Mouse (Mus musculus) left cerebral cortex, adult 18-20 months (tissue): Measurements from ENCODE around the gene Macf1. TPM values are rescaled to one million over a fixed set of nuclear protein-coding genes. Genes with fewer than 3 reads are reported as not detected.
"Not testable (repeated sequence)": the region's sequence is repeated elsewhere in the genome, so short reads cannot be mapped to it uniquely, and the experiment has no call there.

Source experiments
- DNase-seq, 2 experiments: peaks; one replicate each; pipeline ENCODE4 v3.0.0; 2021 to 2022; ENCODE audit warnings: low spot score in 2 of 2, mixed read lengths in 1 of 2
- total RNA-seq, 2 experiments: library from RNA; stranded (reverse); gene quantifications; 2 replicates each; pipeline ENCODE4 v1.2.3; 2021

The Macf1 gene
- total RNA-seq, 2 experiments from 2014 or later: 213 to 220 TPM

DNA sequence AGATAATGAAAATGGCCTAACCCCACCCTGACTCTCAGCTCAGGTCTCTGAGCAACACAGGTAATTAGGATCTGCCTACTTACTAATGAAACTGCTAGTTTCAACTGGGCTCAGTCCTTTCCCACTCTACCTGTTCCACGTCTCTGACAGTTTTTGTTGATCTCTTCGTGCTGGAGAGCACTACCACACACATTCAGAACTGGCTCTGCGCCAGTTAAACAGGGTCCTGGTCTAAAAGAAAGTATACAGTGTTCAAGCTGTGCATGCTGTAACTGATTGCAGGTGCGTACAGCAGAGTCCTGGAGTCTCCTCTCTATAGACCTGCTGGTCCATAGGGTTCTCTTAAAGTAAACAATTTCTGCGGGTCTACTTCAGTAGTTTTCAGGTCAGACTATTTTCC, 41.3 kb downstream of the Macf1 start:
- DNase-seq: no peak

DNA sequence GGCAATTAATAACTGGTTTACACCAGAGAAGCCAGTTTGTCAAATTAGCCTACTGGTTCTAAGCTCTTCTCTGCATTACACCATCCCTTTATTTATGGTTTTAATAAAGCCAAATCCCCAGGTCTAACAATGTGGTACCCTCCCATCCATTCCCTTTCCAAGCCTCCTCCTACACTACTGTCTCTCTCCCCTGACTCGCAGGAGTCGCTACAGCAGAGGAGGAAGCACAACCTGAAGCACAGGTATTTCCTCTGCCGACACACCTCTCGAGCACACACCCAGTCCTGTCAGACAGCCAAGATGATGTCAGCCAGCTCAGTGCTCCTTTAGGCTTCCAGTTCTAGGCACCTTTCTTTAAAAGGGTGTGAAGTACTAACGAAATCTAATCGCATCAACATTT, 47.0 kb downstream of the Macf1 start:
- no peak for DNase-seq

DNA sequence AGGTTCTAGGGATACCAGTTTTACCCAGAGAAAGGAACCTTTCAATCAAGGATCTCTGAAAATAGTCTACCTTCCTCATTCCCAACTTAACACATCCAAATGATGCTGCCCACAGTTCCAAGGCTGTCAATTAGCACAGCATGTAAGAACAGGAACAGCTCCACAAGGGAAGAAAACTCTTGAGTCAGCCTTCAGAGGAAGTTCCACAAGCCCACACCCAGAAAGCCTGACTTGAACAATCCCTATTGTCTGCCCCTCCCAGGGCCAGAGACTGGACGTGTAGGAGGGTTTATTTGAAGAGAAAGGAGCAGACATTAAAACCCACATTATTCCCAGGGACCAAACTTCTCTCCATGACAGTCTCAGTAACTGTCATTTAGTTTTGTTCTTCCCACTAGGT, 48.7 kb downstream of the Macf1 start:
- no peak for DNase-seq

DNA sequence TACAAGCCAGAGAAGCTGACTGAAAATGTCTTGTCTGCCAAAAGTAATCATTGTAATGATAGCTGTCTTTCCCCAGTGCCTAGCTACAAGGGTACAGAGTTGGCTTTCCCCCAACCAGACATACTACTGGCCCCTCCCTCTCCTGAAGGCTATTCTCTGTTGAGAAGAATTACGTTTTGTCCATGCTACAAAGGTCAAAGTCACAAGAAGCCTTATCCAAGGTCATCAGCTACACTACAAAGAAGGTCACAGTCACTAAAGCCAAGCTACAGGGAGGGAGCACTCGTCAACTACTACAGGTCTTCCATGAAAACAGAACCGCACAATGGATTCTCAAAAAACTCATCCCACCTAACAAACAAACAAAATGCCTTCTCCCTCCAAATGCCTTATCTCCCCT, 49.7 kb downstream of the Macf1 start:
- DNase-seq: no peak

DNA sequence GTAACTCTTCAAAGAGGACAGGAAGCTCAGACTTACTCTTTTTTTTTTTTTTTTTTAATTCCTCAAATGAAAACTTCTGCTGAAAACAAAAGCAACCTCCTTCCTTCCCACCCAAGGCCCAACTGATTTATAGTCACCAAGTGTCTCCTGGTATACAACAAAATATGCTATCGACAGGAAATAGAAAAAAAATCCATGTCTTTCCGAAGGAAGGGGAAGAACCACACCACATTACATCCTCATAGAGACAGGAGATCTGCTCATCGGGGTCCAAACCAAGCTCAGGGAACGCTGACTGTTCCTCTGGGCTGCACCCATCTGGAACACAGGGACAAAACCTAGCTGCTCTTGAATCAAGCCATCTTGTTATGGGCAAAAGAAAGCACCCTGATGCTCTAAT, 50.3 kb downstream of the Macf1 start:
- no peak for DNase-seq

DNA sequence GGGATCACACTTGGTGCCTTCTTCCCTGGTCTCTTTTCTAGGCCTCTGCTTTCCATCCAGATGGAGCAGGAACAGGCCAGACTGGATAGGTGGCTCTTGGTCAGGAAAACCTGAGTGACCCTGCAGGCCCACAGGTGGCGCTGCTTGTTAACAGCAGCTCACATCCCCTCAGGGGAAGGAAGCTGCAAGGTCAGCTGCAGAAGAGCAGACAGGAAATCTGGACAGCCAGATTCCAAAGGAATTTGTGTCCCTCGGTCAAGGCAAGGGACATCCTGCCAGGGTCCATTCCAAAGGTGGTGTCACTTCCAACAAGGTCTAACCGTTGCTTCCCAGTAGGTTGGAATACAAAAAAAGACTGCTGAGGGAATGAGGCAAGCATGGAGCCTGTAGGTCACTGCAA, 50.8 kb downstream of the Macf1 start:
- DNase-seq: no peak

DNA sequence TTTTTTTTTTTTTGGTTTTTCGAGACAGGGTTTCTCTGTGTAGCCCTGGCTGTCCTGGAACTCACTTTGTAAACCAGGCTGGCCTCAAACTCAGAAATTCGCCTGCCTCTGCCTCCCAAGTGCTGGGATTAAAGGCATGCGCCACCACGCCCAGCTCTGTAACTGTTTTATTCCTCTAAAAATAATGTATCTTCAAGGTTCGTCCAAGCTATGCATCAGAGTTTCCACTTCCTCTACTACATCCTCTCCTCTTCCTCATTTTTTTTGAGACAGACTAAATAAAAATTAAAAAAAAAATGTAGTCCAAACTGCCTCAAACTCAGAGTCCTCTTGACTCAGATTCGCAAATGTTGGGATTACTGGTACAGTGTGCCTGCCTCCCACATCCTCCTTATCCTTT, 52.0 kb downstream of the Macf1 start:
- not testable (repeated sequence) for DNase-seq

DNA sequence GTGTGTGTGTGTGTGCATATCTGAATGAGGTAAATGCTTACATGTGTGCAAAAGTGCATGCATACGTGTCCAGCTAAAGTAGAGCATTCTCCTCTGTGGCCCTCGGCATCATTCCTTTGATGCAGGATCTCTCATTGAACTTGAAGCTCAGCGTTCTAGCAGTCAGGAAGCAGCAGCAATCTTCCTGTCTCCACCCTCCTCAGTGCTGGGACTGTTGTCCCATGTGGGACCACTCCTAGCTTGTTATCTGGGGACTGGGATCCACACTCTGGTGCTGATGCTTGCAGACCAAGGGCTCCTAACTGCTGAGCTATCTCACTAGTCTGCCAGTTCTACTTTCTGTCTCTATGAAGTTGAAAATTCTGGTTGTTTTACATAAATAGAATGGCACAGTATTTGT, 52.5 kb downstream of the Macf1 start:
- no peak for DNase-seq

DNA sequence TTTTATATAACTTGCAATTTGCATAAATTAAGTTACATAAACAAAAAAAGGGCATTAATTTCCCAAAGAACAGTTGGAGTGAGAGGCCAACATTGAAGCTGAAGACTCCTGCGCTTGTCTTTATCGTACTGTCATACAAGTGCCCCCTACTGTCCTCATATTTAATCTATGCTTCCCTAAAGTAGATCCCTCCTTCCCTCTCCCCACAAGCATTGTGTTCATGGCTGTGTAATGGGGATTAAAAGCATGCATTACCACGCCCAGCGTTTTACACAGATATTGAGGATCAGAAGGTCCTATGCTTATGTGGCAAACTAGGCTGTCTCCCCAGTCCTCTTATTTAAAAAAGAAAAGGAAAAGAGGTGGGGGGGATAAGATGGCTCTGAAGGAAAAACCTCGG, 56.5 kb downstream of the Macf1 start:
- no peak for DNase-seq

DNA sequence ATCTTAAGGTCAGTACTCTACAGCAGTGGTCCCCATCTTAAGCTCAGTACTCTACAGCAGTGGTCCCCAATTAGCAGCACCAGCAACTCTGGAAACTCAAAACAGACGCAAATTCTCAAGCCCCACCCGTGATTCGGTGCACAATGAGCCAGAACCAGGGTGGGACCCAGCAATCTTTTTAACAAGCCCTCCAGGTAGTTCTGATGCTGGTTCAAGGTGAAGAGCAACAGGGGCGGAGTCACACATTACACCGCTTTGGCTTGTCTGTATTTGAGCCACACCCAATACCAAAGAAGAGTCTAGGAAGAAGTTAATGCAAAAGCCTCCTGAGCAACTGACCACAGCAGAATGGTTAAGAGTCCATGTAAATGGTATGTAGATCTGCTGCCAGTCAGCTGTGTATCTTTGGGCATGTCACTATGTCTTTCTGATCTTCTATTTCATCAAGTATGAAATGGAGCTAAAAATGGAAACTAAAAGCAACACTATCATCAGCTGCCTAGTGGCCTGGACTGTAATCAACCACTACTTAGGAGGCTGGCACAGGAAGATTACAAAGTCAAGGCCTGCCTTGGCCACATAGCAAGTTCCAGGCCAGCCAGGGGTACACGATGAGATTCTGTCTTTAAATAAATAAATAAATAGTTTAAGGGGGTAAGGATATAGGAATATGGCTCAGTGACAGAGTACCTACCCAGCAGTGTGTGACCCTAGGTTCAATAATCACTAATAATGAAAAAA, 58.7 kb downstream of the Macf1 start:
- no peak for DNase-seq

DNA sequence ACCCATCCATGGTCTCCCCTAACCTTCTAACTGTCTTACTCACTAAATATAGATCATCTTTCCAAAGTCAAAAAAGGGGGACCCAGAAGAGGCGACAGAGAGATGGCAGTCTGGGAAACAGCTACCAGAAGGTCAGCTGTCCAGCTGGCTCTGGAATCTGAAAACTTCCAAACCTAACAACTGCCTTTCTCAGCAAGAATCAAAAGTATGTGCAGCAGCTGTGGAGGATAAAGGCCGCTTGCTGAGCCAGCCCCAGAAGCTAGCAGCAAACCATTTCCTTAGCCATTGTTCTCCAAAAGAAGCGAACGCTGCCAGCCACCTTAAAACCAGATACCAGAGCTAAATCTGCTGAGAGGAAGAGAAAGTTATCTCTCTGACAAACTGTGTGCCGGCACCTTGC, 59.7 kb downstream of the Macf1 start:
- no peak for DNase-seq

DNA sequence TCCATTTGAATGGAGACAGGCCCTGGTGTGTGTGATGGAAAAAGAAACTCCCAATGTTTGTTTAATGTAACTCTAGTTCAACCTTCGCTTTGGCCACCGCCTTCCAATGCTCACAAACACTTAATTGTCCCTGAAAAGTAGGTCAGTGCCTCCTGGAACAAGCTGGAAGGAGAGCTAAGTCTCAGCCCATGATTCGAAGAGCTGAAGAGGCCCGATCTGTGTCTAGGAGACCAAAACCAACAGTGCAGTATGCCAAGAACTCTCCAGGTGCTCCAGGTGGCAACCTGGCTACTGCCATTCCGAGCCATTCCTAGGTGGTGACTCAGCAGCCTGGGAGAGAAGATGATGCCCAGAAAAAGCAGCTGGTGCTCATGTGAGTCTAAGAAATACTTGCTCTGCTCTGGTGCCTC, 60.4 kb downstream of the Macf1 start:
- DNase-seq: no peak

DNA sequence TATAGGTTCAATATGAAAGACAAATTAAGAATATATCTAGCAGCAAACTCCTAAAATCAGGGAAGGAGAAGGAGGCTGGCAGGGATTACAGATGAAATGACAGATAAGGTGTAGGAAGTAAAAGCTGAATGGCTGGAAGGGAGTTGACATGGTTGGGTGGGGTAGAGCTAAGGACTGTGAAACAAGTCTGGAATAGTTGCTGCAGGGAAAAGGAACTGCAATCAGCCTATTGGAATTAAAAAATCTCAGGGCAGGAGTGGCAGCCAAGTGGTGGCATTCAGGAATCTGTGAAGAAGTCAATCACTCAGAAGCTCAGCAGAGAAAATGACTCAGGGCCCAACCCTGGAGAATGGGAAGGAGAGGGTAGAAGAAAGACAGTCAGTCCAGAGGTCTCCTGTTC, 62.4 kb downstream of the Macf1 start:
- no peak for DNase-seq

DNA sequence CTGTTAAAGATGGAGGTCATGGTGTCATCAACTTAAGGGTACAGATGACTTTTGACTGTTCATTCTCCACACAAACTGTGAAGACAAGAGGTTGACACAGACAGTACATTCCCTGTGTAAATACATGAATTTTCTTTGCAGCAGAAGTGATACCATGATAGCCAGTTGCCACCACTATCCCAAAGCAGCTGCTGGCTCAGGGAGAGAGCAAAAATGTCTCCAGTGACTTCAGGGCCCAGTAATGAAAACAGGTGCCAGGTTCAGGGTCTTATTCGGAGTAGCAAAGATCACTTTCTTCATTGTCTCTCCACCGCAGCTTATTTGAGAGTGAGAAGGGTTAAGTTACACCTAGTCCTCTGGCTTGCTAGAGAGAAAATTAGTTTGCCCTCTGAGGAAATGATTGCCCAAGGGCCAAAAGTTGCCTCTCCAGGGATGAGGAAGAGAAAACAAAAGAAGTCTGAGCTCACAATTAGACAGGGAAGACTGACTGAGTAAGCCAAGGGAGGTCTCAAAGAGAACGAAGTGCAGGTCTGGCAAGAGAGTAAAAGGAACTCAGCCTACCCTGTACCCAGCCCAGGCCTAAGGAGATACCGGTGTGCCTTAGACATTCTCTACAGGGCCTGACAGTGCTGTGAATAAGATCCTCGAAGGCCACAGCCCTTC, 66.3 kb downstream of the Macf1 start:
- DNase-seq: no peak

DNA sequence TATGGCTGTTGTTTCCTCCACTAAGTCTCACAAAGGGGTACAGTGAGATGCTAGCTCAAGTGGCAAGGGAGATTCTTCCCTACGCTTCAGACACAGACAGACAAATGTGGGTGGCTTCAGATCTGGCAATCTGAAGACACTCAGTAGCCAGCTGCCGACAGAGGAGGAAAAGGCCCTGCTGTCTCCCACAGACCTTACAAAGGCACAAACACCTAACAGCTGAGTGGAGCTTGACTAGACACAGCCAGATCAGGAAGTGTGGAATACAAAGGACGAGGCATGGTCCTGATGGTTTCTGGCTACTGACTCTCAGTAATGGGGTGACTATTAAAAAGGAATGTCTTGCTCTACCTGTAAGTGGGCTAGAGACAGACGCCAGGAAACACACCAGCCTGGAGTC, 67.2 kb downstream of the Macf1 start:
- DNase-seq: peak; percentile 27 to 44

DNA sequence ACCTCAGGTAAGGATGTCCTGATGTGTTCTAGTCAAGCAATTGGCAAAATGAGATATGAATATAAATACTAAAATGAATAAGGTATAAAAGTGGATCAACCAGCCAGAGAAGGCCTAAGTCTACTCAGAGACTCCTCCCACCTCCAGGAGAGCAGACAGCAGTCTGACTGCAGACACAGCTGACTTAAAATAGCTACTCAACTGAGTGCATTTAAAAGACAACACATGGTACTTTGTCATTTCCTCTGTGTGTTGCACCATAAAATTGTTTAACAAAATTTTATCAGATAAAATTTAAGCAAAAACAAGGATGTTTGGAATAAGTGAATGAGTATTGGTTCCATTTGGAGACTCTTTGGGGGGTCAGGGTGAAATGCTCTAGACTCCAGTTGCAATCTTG, 67.7 kb downstream of the Macf1 start:
- DNase-seq: no peak

DNA sequence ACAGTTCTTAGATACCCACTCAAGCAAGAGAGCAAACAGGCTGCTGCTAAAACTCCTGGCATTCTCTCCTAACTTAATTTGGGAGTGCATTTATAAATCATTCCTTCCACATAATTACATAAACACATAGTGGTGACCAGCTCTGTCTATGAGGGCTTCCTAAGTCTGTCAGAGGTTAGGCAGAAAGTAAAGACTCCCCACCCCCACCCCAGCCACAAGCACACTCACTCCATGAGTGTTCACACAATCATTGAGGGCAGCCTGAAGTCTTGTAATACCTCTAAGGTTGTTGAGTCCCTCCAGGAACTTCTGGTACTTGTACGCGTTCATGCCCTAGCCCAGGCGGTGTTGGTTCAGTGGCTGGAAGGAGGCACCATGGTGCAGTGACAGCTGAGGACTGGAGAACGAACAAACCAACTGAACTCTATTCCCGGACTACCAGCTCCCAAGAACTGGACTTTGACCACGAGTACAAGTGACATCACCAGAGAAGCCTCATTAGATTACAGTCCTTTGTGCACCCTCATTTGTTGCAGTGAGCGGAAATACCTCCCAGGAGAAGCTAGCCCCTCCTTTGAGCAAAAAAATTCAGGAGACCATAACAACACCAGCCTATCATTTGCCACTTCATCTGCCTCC, 70.7 kb downstream of the Macf1 start:
- no peak for DNase-seq

DNA sequence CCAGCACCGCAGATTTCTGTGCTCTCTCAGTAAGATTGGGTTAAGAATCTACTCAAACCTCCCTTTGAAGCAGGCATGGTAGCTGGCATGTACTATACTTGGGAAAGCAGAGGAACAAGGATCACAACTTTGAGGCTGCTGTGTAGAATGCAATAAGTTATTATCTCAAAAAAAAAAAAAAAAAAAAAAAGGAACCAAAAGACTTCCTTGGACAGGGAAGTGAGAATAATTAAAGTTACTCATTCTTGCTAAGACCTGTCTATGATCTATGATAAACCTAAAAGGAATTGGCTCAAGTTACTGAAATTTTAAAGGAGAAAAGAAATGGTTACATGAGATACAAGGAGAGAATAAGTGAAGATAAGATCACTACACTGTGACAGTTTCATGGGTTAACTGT, 72.2 kb downstream of the Macf1 start:
- no peak for DNase-seq

DNA sequence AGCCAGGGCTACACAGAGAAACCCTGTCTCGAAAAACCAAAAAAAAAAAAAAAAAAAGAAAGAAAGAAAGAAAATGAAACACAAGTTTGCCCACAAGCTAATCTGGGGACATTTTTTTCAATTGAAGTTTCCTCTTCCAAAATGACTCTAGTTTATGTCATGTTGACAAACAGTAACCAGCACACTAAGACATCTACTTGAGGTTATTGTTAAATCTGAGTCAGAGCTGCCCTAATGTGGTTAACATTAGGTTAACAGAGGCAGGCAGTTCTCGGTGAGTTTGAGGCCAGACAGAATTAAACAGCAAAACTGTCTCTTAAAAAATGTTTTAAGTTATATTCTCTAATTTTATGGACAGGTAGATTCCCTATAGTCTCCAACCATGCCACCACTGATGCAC, 72.9 kb downstream of the Macf1 start:
- DNase-seq: no peak

DNA sequence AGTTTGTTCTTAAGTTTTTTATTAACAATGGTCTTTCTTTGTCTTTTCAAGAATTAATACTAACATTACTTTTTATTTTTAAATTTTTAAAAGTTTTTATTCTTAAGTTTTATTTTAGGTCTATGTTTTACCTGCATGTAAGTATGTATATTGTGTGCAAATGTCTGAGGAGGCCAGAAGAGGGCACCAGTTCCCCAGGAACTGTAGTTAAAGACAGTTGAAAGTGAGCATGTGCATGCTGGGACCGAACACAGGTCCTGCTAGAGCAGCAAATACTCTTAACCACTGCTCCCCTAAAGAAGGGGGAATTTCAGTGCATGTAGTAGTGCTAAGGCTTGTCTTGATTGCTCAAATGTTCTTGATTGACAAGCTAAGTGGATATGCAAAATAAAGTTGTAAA, 77.0 kb downstream of the Macf1 start:
- no peak for DNase-seq

DNA sequence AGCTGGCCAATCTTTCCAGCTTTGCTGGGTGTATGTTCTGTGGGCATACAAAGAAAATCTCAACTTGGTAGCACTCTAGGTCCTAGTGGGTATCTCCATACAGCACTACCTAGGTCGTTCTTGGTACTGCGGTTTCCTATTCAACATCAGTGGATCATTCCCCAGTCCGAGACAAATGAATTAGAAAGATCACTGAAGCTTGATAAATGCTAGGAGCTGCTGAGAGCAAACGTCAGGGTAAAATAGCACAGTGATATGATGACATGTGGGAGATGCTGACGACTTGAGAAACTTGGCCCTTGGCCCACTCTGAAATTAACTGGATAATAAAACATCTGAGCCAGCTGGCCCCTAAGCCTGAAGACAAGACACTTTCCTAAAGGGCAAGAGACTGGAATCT, 78.2 kb downstream of the Macf1 start:
- DNase-seq: no peak

DNA sequence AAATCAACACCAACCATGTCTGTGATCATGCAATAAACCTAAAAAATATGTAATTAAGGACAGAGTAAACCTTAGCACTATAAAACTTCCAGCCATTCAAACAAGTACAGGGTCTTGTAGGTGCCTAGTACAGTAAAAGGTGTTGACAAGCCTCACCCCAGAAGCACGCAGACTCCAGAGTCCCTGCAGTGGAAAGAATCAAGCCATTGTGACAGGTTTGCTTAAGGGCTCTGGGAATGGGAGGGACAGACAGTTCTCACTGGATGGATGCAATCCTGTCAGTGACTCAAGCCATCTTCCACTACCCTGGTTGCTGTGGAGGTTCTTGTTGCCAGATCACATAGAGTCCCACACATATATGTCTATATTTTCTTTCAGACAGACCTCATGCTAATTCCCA, 78.9 kb downstream of the Macf1 start:
- no peak for DNase-seq
